Mouse (Mus musculus): ENCODE results near the gene Gm20518.

DNA sequence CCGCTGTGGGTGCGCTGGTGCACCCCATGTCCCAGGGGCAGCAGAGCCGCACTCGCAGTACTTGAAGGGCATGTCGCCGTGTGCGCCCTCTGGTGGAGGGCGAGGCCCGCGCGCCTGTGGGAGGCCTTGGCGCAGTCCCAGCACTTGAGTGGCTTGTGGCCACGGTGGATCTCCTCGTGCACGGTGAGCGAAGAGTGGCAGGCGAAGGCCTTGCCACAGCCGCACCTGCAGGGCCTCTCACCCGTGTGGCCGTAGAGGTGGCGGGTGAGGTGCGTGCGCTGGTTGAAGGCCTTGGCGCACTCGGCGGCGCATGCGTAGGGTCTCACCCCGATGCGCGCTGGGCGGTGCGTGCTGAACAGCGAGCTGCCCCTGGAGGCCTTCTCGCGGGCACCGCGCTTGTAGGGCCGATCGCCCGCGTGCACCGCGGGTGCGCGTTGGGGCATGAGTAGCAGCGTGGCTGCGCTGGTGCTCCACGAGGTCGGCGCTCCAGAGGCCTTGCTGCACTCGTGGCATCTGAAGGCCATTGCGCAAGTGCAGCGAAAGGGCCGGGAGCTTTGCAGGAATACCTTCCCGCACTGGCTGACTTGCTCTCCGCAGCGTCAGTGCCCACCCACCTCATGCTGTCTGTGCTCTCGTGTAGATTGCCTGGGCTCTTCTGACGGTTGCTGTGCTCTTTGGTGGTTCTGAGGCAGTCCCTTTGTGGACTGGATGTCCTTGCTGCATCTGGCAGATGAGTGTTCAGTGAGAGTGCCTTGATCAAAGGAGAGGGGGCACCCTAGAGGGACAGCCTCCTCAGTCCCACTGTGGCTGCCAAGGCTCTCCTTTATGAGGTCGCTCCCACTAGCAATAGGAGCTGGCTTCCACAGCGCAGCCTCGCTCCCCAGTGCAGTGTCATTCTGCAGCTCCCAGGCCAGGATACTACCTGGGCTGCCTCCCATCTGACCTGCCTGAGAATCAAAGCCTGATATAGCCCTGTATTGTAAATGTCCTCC is 75.8 kb downstream of the Gm20518 start:
- TF ChIP-seq CTCF (IDR thresholded peaks at IDR 0.05; ENCODE audit: low read depth, low read length) (peak; percentile 74), GATA1 (IDR thresholded peaks at IDR 0.05; ENCODE audit: borderline replicate concordance, low read length) (no peak), TAL1 (conservative IDR thresholded peaks at IDR 0.05; ENCODE audit: low read depth, low read length) (no peak), GATA2 (IDR thresholded peaks at IDR 0.05; ENCODE audit: borderline replicate concordance, low read depth, low read length) (no peak), POLR2AphosphoS5 (IDR thresholded peaks at IDR 0.05; ENCODE audit: insufficient replicate concordance, low read depth, low read length) (no peak)
